Mouse (Mus musculus) kidney, embryonic 16.5 days (tissue): ENCODE data around the gene Apoa2. TPM values are rescaled to one million over a fixed set of nuclear protein-coding genes. Genes with fewer than 3 reads are reported as not detected.

ENCODE experiments used
- ATAC-seq: fragments of 200-750 bp; cut with Nextera tagmentation; 2 replicates; pipeline ENCODE4 v1.8.0; 2017; ENCODE audit warnings: moderate TSS enrichment; ENCODE audit not compliant: low FRiP score, low TSS enrichment
- H3K27ac ChIP-seq: fragments of 300-500 bp; sonication (generic); 2 replicates; pipeline ENCODE4 v1.5.1; 2014; ENCODE audit warnings: low read length
- H3K27me3 ChIP-seq: fragments of 300-500 bp; sonication (generic); 2 replicates; pipeline ENCODE4 v1.6.1; 2014; ENCODE audit warnings: low read length, control low read depth, mixed read lengths; ENCODE audit not compliant: insufficient read depth
- H3K36me3 ChIP-seq: fragments of 300-500 bp; sonication (generic); 2 replicates; pipeline ENCODE4 v1.6.1; 2014; ENCODE audit warnings: low read length, control low read depth, mixed read lengths; ENCODE audit not compliant: insufficient read depth
- H3K4me1 ChIP-seq: fragments of 300-500 bp; sonication (generic); 2 replicates; pipeline ENCODE4 v1.6.1; 2014; ENCODE audit warnings: low read length, control low read depth, mixed read lengths; ENCODE audit not compliant: insufficient read depth
- H3K4me2 ChIP-seq: fragments of 300-500 bp; sonication (generic); replicated peaks from 2 replicates; pipeline ENCODE4 v1.6.1; 2014; ENCODE audit warnings: low read depth, low read length
- H3K4me3 ChIP-seq: fragments of 300-500 bp; sonication (generic); 2 replicates; pipeline ENCODE4 v1.5.1; 2014; ENCODE audit warnings: mild to moderate bottlenecking, low read length
- H3K9ac ChIP-seq: fragments of 300-500 bp; sonication (generic); replicated peaks from 2 replicates; pipeline ENCODE4 v1.6.1; 2014; ENCODE audit warnings: low read length
- H3K9me3 ChIP-seq: fragments of 300-500 bp; sonication (generic); 2 replicates; pipeline ENCODE4 v1.6.1; 2016; ENCODE audit warnings: low read length, control low read depth
- WGBS: fragments of 180-500 bp; shearing (Covaris S2); extraction: QIAGEN DNeasy Blood & Tissue Kit; methylation state at CpG from one replicate; pipeline ENCODE4 v1.1.7; 2014; 5-methylcytosine and 5-hydroxymethylcytosine counted together
- polyA plus RNA-seq: library from polyadenylated mRNA; unstranded; fragments of >200 nt; fragmentation: Nextera tagmentation; extraction: Ambion mirVana; gene quantifications from 2 replicates; pipeline ENCODE4 v1.2.1, GENCODE M21; 2015

Apoa2 gene
- 22.4 and 32.2 TPM in 2 replicates for polyA plus RNA-seq

DNA sequence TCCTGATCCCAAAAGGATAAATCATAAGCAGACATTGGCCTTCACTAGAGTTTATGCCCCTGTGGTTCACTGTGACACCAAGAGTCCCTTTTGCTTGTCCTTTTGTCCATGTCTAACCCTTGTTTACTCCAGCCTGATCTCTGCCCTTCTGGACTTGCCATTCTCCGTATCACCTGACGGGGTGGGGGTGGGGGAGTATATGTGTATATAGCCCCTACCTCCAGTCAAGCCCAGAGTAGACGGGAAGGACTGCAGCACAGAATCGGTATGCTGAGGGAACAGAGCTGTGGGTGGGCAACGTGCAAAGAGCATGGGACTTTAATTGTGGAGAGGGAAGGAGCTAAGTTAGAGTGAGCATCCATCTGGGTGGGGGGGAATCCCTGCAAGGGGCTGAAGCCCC lies at the start of gene Apoa2:
Apoa2 (plus strand) TSS at position 198 of the 400 bp plus-strand sequence.
- no peaks in the 10 kb centered on the region for H3K9me3 ChIP-seq
- no peak within 1 kb of the TSS for H3K9ac ChIP-seq
- peaks cover 16% of the 10 kb centered on the region for H3K4me1 ChIP-seq
- ATAC-seq, result no peak
- H3K27me3 ChIP-seq, result no peaks in the 10 kb centered on the region
- H3K4me3 ChIP-seq, result no peak within 1 kb of the TSS
- H3K4me2 ChIP-seq, result no peak within 1 kb of the TSS
- peaks cover 5% of the 10 kb centered on the region; the same call in 1 of the 2 replicates for H3K36me3 ChIP-seq
- WGBS, result 67% methylated on average over 5 of the region's 5 CpGs
- H3K27ac ChIP-seq, result no peak within 1 kb of the TSS

- no peak for ATAC-seq
- H3K27ac ChIP-seq, result no peak overlapping the region
- H3K4me2 ChIP-seq, result no peak overlapping the region
- no peak overlapping the region for H3K9ac ChIP-seq
- no peaks in the 10 kb centered on the region for H3K4me1 ChIP-seq
- no peak overlapping the region for H3K4me3 ChIP-seq
- 72% methylated on average over 5 of the region's 5 CpGs for WGBS
- no peaks in the 10 kb centered on the region for H3K36me3 ChIP-seq
- H3K27me3 ChIP-seq, result no peaks in the 10 kb centered on the region
- H3K9me3 ChIP-seq, result no peaks in the 10 kb centered on the region
These were observed 45.2 kb upstream of the Apoa2 start for GRCm38 (mm10) chr1:171179487-171180171.

- no peak for ATAC-seq
- no peaks in the 10 kb centered on the region for H3K9me3 ChIP-seq
- no peak overlapping the region for H3K4me3 ChIP-seq
- H3K4me2 ChIP-seq, result no peak overlapping the region
- WGBS, result 85% methylated on average over 3 of the region's 3 CpGs
- H3K27ac ChIP-seq, result no peak overlapping the region
- H3K36me3 ChIP-seq, result no peaks in the 10 kb centered on the region
- no peaks in the 10 kb centered on the region for H3K4me1 ChIP-seq
- H3K27me3 ChIP-seq, result no peaks in the 10 kb centered on the region
- no peak overlapping the region for H3K9ac ChIP-seq
These were observed 41.8 kb upstream of the Apoa2 start for GRCm38 (mm10) chr1:171183025-171183424.

DNA sequence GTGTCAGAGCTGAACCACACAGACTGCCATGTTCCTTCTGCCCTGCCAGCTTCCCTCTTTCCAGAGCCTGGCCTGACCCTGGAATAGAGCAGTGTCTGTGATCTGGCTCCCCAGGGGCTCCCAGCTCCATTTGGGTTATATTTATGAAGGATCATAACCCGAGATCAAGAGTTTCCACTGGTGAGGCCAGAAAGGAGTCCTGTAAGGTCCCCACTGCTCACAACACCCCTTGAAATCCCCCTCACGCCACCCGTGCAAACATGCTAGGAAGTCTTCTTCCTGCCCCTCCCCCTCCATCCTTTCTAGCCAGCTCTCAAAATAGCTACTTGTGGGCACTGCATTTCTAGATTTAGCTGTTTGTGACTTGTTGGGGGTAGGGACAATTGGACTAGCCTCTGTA lies 41.2 kb upstream of the Apoa2 start:
- Histone ChIP-seq H3K9ac (no peak overlapping the region), H3K9me3 (no peaks in the 10 kb centered on the region), H3K4me3 (no peak overlapping the region), H3K27me3 (no peaks in the 10 kb centered on the region), H3K27ac (peak overlapping the region; percentile 31; the same call in 1 of the 2 replicates), H3K4me1 (no peaks in the 10 kb centered on the region; the same call in 1 of the 2 replicates), H3K36me3 (no peaks in the 10 kb centered on the region), H3K4me2 (no peak overlapping the region)
- WGBS, result 62% methylated on average over 3 of the region's 3 CpGs
- no peak for ATAC-seq

DNA sequence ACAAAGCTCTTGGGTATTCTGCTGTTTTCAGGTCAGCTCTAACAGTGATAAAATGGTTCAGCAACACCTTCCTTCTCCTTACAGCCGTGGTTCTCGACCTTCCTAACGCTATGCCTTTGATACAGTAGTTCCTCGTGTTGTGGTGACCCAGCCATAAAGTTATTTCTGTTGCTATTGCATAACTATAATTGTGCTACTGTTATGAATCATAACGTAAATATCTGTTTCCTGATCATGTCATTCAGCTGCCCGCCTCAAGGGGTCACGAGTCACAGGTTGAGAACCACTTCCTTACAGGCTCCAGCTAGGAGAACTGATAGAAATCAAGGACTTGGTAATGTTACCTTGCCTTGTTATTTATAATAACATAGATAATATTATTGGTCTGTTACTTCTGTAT lies 40.5 kb upstream of the Apoa2 start:
- no peak for ATAC-seq
- H3K4me2 ChIP-seq, result no peak overlapping the region
- H3K36me3 ChIP-seq, result no peaks in the 10 kb centered on the region
- WGBS, result 65% methylated on average over 7 of the region's 7 CpGs
- no peak overlapping the region for H3K4me3 ChIP-seq
- no peaks in the 10 kb centered on the region for H3K27me3 ChIP-seq
- no peak overlapping the region for H3K9ac ChIP-seq
- no peaks in the 10 kb centered on the region for H3K9me3 ChIP-seq
- H3K4me1 ChIP-seq, result peaks cover 6% of the 10 kb centered on the region
- H3K27ac ChIP-seq, result peak overlapping the region; percentile 27; the same call in 1 of the 2 replicates

GRCm38 (mm10) chr1:171185655-171186054 lies 39.2 kb upstream of the Apoa2 start:
- no peak for ATAC-seq
- Histone ChIP-seq H3K4me1 (peaks cover 11% of the 10 kb centered on the region), H3K36me3 (no peaks in the 10 kb centered on the region), H3K4me3 (no peak overlapping the region), H3K4me2 (no peak overlapping the region), H3K27me3 (no peaks in the 10 kb centered on the region), H3K9ac (no peak overlapping the region), H3K27ac (no peak overlapping the region), H3K9me3 (no peaks in the 10 kb centered on the region)
- 73% methylated on average over 8 of the region's 8 CpGs for WGBS

DNA sequence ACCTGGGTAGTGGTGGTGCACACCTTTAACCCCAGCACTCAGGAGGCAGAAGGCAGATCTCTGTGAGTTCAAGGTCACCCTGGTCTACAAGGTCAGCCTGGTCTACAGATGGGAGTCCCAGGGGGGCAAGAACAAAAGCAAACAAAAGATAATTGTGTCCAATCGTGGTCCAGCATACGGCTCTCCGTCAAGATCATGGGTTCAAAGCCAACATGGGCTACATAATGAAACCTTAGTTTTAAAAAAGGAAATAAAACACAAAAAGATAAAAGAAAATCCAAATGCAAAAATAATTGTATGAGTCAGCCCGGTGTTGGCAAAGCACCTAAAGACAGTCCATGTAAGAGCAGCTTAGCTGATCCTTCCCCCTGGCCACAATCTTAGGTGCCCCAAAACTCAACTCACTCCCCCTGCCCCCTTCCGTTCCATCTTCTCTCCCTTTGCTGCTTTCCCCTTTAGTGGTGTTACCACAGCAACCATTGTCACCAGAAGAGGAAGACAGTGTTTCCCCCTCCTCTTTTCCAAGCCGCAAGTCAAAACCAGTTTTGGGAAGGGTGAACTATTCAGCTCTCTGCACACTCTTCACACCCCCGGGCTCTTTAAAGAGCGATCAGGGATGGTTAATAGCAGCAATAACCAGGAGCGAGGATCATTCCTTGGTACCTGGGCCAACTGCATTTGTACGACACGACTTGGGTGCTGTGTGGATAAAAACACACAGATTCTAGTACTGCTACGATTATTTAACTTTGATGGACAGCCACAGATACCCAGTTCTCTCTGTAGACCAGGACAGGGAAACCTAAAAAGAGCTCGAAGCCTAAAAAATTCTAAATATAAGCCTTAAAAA lies 36.8 kb upstream of the Apoa2 start:
- 54% methylated on average over 13 of the region's 13 CpGs for WGBS
- no peak overlapping the region for H3K27ac ChIP-seq
- no peak overlapping the region for H3K4me2 ChIP-seq
- H3K4me1 ChIP-seq, result peaks cover 15% of the 10 kb centered on the region
- ATAC-seq, result no peak
- H3K9ac ChIP-seq, result no peak overlapping the region
- H3K4me3 ChIP-seq, result no peak overlapping the region
- H3K27me3 ChIP-seq, result peaks cover 4% of the 10 kb centered on the region; the same call in 1 of the 2 replicates
- H3K9me3 ChIP-seq, result no peaks in the 10 kb centered on the region
- H3K36me3 ChIP-seq, result no peaks in the 10 kb centered on the region

- Histone ChIP-seq H3K36me3 (no peaks in the 10 kb centered on the region), H3K27ac (peak overlapping the region; percentile 21; the same call in 1 of the 2 replicates), H3K9ac (no peak overlapping the region), H3K27me3 (peaks cover 8% of the 10 kb centered on the region), H3K4me1 (peaks cover 21% of the 10 kb centered on the region), H3K4me3 (no peak overlapping the region), H3K4me2 (no peak overlapping the region; the same call in 1 of the 2 replicates), H3K9me3 (no peaks in the 10 kb centered on the region)
- 33% methylated on average over 8 of the region's 8 CpGs for WGBS
- peak; percentile 47 for ATAC-seq
These were observed 35.8 kb upstream of the Apoa2 start for GRCm38 (mm10) chr1:171189046-171189445.

- H3K27me3 ChIP-seq, result peaks cover 14% of the 10 kb centered on the region
- H3K4me3 ChIP-seq, result no peak overlapping the region
- ATAC-seq, result peak; percentile 13; the same call in 1 of the 2 replicates
- no peak overlapping the region; the same call in 1 of the 2 replicates for H3K4me2 ChIP-seq
- H3K9me3 ChIP-seq, result no peaks in the 10 kb centered on the region
- peak overlapping the region; percentile 21; the same call in 1 of the 2 replicates for H3K27ac ChIP-seq
- WGBS, result 47% methylated on average over 14 of the region's 14 CpGs
- H3K9ac ChIP-seq, result no peak overlapping the region
- H3K36me3 ChIP-seq, result no peaks in the 10 kb centered on the region
- H3K4me1 ChIP-seq, result peaks cover 21% of the 10 kb centered on the region
These were observed 35.3 kb upstream of the Apoa2 start for GRCm38 (mm10) chr1:171189476-171190114.
